Mouse (Mus musculus) hindbrain, embryonic 11.5 days (tissue): Measurements from ENCODE around the gene Atp10a. TPM values are rescaled to one million over a fixed set of nuclear protein-coding genes. Genes with fewer than 3 reads are reported as not detected.

Experiments used
- ATAC-seq: fragments of 200-750 bp; cut with Nextera tagmentation; 2 replicates; pipeline ENCODE4 v1.8.0; 2017; ENCODE audit warnings: mild to moderate bottlenecking, moderate TSS enrichment, moderate library complexity; ENCODE audit not compliant: low FRiP score
- DNase-seq: peaks from one replicate; pipeline ENCODE4 v3.0.0-alpha.2; 2015; ENCODE audit warnings: low spot score
- H3K27ac ChIP-seq: fragments of 300-500 bp; sonication (generic); 2 replicates; pipeline ENCODE4 v1.5.1; 2014; ENCODE audit warnings: mild to moderate bottlenecking, low read depth, low read length
- H3K27me3 ChIP-seq: fragments of 300-500 bp; sonication (generic); 2 replicates; pipeline ENCODE4 v1.6.1; 2014; ENCODE audit warnings: mild to moderate bottlenecking, low read length, moderate library complexity, mixed read lengths; ENCODE audit not compliant: control insufficient read depth, insufficient read depth
- H3K36me3 ChIP-seq: fragments of 300-500 bp; sonication (generic); 2 replicates; pipeline ENCODE4 v1.6.1; 2014; ENCODE audit warnings: mild to moderate bottlenecking, low read length, moderate library complexity, mixed read lengths; ENCODE audit not compliant: control insufficient read depth, insufficient read depth
- H3K4me1 ChIP-seq: fragments of 300-500 bp; sonication (generic); replicated peaks from 2 replicates; pipeline ENCODE4 v1.6.1; 2014; ENCODE audit warnings: low read length, mixed read lengths; ENCODE audit not compliant: control insufficient read depth, insufficient read depth
- H3K4me2 ChIP-seq: fragments of 300-500 bp; sonication (generic); replicated peaks from 2 replicates; pipeline ENCODE4 v1.6.1; 2014; ENCODE audit warnings: mild to moderate bottlenecking, low read depth, low read length
- H3K4me3 ChIP-seq: fragments of 300-500 bp; sonication (generic); 2 replicates; pipeline ENCODE4 v1.5.1; 2014; ENCODE audit warnings: low read depth, low read length
- H3K9ac ChIP-seq: fragments of 300-500 bp; sonication (generic); 2 replicates; pipeline ENCODE4 v1.6.1; 2014; ENCODE audit warnings: low read depth, low read length
- H3K9me3 ChIP-seq: fragments of 300-500 bp; sonication (generic); 2 replicates; pipeline ENCODE4 v1.6.1; 2016; ENCODE audit warnings: low read length; ENCODE audit not compliant: control insufficient read depth
- WGBS: fragments of 180-500 bp; shearing (Covaris S2); extraction: QIAGEN DNeasy Blood & Tissue Kit; methylation state at CpG from one replicate; pipeline ENCODE4 v1.1.7; 2014; 5-methylcytosine and 5-hydroxymethylcytosine counted together
- polyA plus RNA-seq: library from polyadenylated mRNA; unstranded; fragments of >200 nt; fragmentation: Nextera tagmentation; extraction: Ambion mirVana; gene quantifications from 2 replicates; pipeline ENCODE4 v1.2.1, GENCODE M21; 2014

The Atp10a gene
- polyA plus RNA-seq, 1 experiment from 2014 or later, result 2.1 TPM

DNA sequence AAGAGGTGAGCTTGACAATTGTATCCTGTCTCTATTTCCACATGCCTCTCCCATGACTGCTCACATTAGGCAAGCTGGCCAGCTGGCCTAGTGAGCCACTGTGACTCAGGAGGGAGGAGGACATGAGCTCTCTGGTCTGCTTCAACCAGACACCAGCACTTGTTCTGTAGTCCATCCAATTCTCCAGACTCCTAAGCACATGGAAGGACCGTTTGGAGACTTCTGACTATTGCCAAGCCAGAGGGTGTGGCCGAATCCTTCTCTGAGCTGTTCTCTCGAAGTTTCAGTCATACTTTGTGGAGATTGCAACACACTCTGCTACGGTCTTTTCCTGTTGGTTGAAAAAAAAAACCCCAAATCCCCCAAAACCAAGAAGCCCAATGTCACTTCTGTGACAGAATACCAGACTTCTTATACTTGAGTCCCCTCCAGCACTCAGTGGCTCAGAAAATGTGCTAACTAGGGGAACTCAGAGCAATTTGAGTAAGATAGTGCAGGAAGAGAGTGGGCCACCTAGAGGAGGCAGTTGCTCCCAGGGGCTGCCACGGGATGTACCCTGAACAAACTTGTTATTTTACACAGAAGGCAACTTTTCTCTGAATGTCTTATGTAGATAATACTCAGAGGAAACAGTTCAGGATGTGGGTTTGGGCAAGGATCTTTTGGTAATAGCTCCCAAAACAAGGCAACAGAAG is 21.3 kb downstream of the Atp10a start:
- ATAC-seq (no peak), DNase-seq (no peak)
- no peaks in the 10 kb centered on the region for H3K9me3 ChIP-seq
- H3K9ac ChIP-seq, result no peak overlapping the region
- no peaks in the 10 kb centered on the region for H3K27me3 ChIP-seq
- no peak overlapping the region for H3K4me2 ChIP-seq
- no peaks in the 10 kb centered on the region for H3K36me3 ChIP-seq
- 72% methylated on average over 5 of the region's 5 CpGs for WGBS
- H3K4me3 ChIP-seq, result no peak overlapping the region
- H3K4me1 ChIP-seq, result no peaks in the 10 kb centered on the region
- H3K27ac ChIP-seq, result no peak overlapping the region

DNA sequence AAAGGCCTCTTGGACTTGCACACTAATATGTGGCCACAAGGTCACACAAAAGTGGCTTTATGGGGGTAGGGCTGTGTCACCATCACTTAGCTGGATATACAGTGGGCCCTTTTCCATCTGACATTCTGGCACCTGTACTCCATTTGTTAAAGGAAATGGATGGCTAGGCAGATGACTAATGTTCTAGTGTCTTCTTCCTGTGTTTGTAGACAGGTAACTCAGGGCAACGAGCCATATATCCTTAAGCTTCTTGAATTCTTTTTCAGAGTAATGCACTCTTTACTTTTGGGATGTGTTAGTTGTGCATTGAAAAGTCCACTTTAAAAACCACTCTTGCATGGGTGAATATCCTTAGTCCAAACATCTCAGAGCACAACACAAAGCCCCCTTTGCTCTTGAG is 30.0 kb downstream of the Atp10a start:
- H3K9ac ChIP-seq, result no peak overlapping the region
- H3K4me3 ChIP-seq, result no peak overlapping the region
- no peaks in the 10 kb centered on the region for H3K9me3 ChIP-seq
- H3K27me3 ChIP-seq, result no peaks in the 10 kb centered on the region
- H3K4me2 ChIP-seq, result no peak overlapping the region
- DNase-seq (no peak), ATAC-seq (no peak)
- no peak overlapping the region for H3K27ac ChIP-seq
- 87% methylated on average over 1 of the region's 1 CpGs for WGBS
- H3K4me1 ChIP-seq, result no peaks in the 10 kb centered on the region
- H3K36me3 ChIP-seq, result no peaks in the 10 kb centered on the region

DNA sequence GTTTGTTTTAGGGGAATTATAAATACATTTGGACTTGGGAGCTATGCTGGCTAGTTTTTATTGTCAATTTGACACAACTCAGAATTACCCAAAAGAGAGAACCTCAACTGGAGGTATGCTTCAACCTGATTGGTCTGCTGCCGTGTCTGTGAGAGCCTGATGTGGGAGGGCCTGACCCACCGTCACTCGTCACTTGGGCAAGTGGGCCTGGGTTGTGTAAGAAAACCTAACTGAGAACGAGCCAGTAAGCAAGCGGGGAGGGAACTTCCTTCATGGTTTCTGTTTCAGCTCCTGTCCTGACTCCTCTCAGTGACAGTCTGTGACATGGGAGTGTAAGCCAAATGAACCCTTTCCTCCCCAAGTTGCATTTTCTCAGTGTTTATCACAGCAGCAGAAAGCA is 30.6 kb downstream of the Atp10a start:
- DNase-seq (no peak), ATAC-seq (no peak)
- no peak overlapping the region for H3K4me2 ChIP-seq
- no peak overlapping the region for H3K9ac ChIP-seq
- H3K27ac ChIP-seq, result no peak overlapping the region
- H3K27me3 ChIP-seq, result no peaks in the 10 kb centered on the region
- H3K36me3 ChIP-seq, result no peaks in the 10 kb centered on the region
- no peaks in the 10 kb centered on the region for H3K4me1 ChIP-seq
- WGBS, result 83% methylated on average over 5 of the region's 5 CpGs
- H3K9me3 ChIP-seq, result no peaks in the 10 kb centered on the region
- H3K4me3 ChIP-seq, result no peak overlapping the region

GRCm38 (mm10) chr7:58686997-58687396 is 31.0 kb downstream of the Atp10a start:
- H3K9ac ChIP-seq, result no peak overlapping the region
- ATAC-seq, result no peak
- H3K4me3 ChIP-seq, result no peak overlapping the region
- 95% methylated on average over 2 of the region's 2 CpGs for WGBS
- H3K27ac ChIP-seq, result no peak overlapping the region
- H3K4me1 ChIP-seq, result no peaks in the 10 kb centered on the region
- no peaks in the 10 kb centered on the region for H3K27me3 ChIP-seq
- no peaks in the 10 kb centered on the region for H3K9me3 ChIP-seq
- H3K36me3 ChIP-seq, result no peaks in the 10 kb centered on the region
- H3K4me2 ChIP-seq, result no peak overlapping the region
- DNase-seq, result no peak

DNA sequence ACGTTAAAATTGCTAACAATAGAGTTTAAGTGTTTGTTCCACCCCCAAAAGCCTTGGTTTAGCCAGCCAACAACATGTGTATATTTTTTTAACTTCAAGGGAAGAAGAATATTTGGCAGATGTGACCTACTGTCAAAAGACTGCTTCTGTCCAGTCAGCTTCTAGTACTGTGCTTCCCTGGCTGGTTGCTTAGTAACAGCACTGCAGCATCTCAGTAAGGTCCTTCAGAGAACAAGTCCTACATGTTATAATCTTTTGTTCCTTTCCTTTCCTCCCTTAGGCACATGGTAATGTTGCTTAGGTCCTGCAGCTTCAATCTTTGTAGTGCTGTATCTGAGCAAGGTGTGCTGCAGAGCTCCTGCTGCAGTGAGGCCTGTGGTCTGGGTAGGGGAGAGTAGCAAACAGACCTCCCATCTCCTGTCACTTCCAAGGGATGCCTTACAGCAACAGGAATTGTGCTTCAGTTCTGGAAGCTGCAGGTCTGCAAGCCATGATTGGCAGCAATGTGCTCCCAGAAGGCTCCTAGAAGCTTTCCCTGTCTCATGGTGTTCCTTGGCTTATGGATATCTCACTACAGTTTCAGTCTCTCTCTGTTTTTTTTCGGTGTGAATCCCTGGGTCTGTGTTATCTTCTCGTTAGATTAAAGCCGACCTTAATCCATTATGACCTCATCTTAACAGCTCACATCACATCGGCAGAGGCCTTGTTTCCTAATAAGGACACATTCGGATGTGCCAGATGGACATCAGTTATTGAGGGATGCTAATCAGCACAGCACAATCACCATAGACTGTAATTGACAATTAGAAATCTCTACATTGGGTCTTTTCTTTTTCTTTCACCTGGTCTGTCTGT is 34.3 kb downstream of the Atp10a start:
- ATAC-seq (0 out of 2 replicates have a peak, but pooled peaks have one; percentile 33), DNase-seq (no peak)
- no peaks in the 10 kb centered on the region for H3K9me3 ChIP-seq
- H3K9ac ChIP-seq, result no peak overlapping the region
- no peak overlapping the region for H3K4me2 ChIP-seq
- H3K4me3 ChIP-seq, result no peak overlapping the region
- no peaks in the 10 kb centered on the region for H3K36me3 ChIP-seq
- 87% methylated on average over 6 of the region's 6 CpGs for WGBS
- no peaks in the 10 kb centered on the region for H3K4me1 ChIP-seq
- no peak overlapping the region for H3K27ac ChIP-seq
- no peaks in the 10 kb centered on the region for H3K27me3 ChIP-seq

DNA sequence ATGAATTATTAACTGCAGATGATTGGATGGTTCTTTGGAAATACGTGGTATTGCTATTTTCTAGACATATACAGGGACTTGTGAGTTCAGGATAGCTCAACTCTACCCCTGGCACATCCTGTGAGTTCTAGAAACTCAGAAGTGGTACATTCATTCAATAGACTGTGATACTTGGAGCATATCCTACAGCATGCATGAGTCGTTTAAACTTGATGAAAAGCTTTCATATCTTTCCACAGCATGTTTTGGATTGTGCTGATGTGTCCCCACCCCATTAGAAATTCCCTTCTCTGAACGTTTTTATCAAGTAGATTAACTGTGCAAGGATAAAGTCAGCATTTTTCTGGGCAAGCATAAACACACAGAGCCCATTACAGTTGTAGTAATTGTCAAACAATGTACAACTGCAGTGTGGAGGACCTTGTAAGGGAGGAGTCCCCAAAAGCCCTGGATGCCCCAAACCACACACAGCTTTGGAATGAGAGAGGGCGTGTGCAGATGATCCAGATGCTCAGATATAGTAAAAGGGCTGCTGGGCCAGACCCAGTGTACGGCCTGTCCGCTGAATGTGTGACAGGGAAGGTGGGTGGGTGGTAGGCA is 35.1 kb downstream of the Atp10a start:
- no peaks in the 10 kb centered on the region for H3K27me3 ChIP-seq

GRCm38 (mm10) chr7:58692704-58693103 is 36.7 kb downstream of the Atp10a start:
- H3K27ac ChIP-seq, result no peak overlapping the region
- H3K36me3 ChIP-seq, result no peaks in the 10 kb centered on the region
- H3K4me2 ChIP-seq, result no peak overlapping the region
- no peaks in the 10 kb centered on the region for H3K9me3 ChIP-seq
- H3K9ac ChIP-seq, result no peak overlapping the region
- 81% methylated on average over 2 of the region's 2 CpGs for WGBS
- H3K4me1 ChIP-seq, result no peaks in the 10 kb centered on the region
- no peaks in the 10 kb centered on the region for H3K27me3 ChIP-seq
- no peak overlapping the region for H3K4me3 ChIP-seq
- ATAC-seq (no peak), DNase-seq (no peak)

More for the DNA sequence above, 35.1 kb downstream of the Atp10a start:
- H3K4me2 ChIP-seq, result no peak overlapping the region
- no peaks in the 10 kb centered on the region for H3K36me3 ChIP-seq
- no peak overlapping the region for H3K27ac ChIP-seq
- no peaks in the 10 kb centered on the region for H3K4me1 ChIP-seq
- H3K9me3 ChIP-seq, result no peaks in the 10 kb centered on the region
- ATAC-seq (no peak), DNase-seq (no peak)
- H3K9ac ChIP-seq, result no peak overlapping the region
- 89% methylated on average over 6 of the region's 6 CpGs for WGBS
- H3K4me3 ChIP-seq, result no peak overlapping the region

GRCm38 (mm10) chr7:58693342-58693741 is 37.4 kb downstream of the Atp10a start:
- no peak for ATAC-seq

More at GRCm38 (mm10) chr7:58693342-58693741, 37.4 kb downstream of the Atp10a start:
- 91% methylated on average over 3 of the region's 3 CpGs for WGBS
- Histone ChIP-seq H3K4me1 (no peaks in the 10 kb centered on the region), H3K9ac (no peak overlapping the region), H3K27me3 (no peaks in the 10 kb centered on the region), H3K4me2 (no peak overlapping the region), H3K4me3 (no peak overlapping the region), H3K27ac (no peak overlapping the region), H3K9me3 (no peaks in the 10 kb centered on the region), H3K36me3 (no peaks in the 10 kb centered on the region)
- DNase-seq, result no peak
